Mouse (Mus musculus) spleen, adult 2 months (tissue): ENCODE results near the gene Snx27.

Experiments used
- CTCF ChIP-seq: fragments of 200-500 bp; IDR thresholded peaks from 2 replicates; pipeline ENCODE4 v1.5.1; 2011; ENCODE audit warnings: mild to moderate bottlenecking, inconsistent platforms; ENCODE audit not compliant: insufficient read depth, insufficient read length, insufficient replicate concordance; ENCODE audit errors: extremely low read depth
- POLR2A ChIP-seq: fragments of 200-500 bp; IDR thresholded peaks from 2 replicates; pipeline ENCODE4 v1.6.1; 2011; ENCODE audit warnings: low read depth, low read length, inconsistent platforms

- TF ChIP-seq POLR2A (no peak), CTCF (no peak)
Observed at GRCm38 (mm10) chr3:94473567-94474232, 108.8 kb downstream of the Snx27 start.
